Mouse (Mus musculus) brain, embryonic 14.5 days (tissue): ENCODE data around the gene Spock1.

Experiments
- CTCF ChIP-seq: fragments of 200-500 bp; IDR thresholded peaks from 2 replicates; pipeline ENCODE4 v1.5.1; 2012; ENCODE audit warnings: inconsistent platforms, mild to moderate bottlenecking, moderate library complexity, borderline replicate concordance; ENCODE audit not compliant: insufficient read depth, insufficient read length; ENCODE audit errors: extremely low read depth
- POLR2A ChIP-seq: fragments of 200-500 bp; IDR thresholded peaks from 2 replicates; pipeline ENCODE4 v1.6.1; 2012; ENCODE audit warnings: mild to moderate bottlenecking, inconsistent platforms, borderline replicate concordance; ENCODE audit not compliant: poor library complexity, insufficient read depth, insufficient read length, severe bottlenecking; ENCODE audit errors: extremely low read depth

GRCm38 (mm10) chr13:57474068-57474467 lies 434.1 kb downstream of the Spock1 start:
- TF ChIP-seq CTCF = no peak
- TF ChIP-seq POLR2A = no peak
